Comparison of ENCODE assay signal across 10 mouse cellular contexts in the genomic region with DNA sequence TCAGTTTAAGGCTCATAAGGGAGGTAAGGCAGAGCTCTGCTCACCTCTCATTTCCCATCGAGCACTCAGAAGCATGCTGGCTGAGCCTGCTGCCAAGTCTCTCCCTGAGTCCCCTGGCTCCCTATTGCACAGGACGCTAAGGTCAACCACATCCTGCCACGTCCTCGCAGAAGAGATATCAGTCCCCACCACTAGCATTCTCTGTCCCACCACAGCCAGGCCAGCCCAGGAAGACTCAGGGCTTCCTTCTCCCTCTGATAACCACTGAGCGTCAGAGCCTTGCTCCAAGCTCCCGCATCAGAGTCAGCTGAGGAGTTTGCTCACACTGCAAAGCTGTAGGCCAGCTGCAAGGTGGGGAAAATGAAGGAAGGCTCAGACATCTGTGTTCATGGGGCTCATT.
DNase-seq lines count a peak whose midpoint lies in the region; ATAC-seq lines count a peak whose summit lies in the region.
"Had no signal": no experiment of that assay in that cellular context is flagged by ENCODE, and none has a peak within 500 bp of the region (broad histone marks: within the 10 kb centered on the region; RNA-seq: fewer than 3 reads in every experiment).

No protein-coding gene starts in this region.

- peak; percentile 46 for ATAC-seq in CD4-positive, CD25-positive, alpha-beta regulatory T cell, adult 4 months
- ATAC-seq in inflammation-experienced regulatory T-cells, adult 6 months = peak; percentile 55
- ATAC-seq in monocyte, adult 5-6 weeks (replicated peaks; ENCODE audit: insufficient number of reproducible peaks, low FRiP score, low TSS enrichment, poor library complexity, severe bottlenecking) = peak; percentile 64

- peak; percentile 43 to 57 for DNase-seq in B cell, adult 2 months
- no peak for DNase-seq in ovary, adult 18-20 months (ENCODE audit: low spot score)
- DNase-seq in left cerebral cortex, adult 8-10 months (ENCODE audit: low spot score in 2 of 2) = no peak
- DNase-seq in cerebellum, adult 18-20 months = no peak
- DNase-seq: gastrocnemius, postnatal 25 days; kidney, postnatal 14 days; lung, postnatal 10 days had no signal

Comparison
In these comparisons a context has a peak if more than half of its experiments do, and no peak if none do; other contexts are left out.
1. DNase-seq: peak in B cell, adult 2 months (2 of 2); none in ovary, adult 18-20 months (single experiment), left cerebral cortex, adult 8-10 months (0 of 2) and cerebellum, adult 18-20 months (0 of 2).
2. Peak in every context shown above with its lines, with median percentiles within 50 percentile points of each other: ATAC-seq.